Mouse (Mus musculus) CD8-positive naive resting alpha-beta T cell, adult 2 months (primary cell): ENCODE measurements around the gene Desi2.
"Not testable (repeated sequence)": the region's sequence is repeated elsewhere in the genome, so short reads cannot be mapped to it uniquely, and the experiment has no call there.

ENCODE experiments used
- DNase-seq, 2 experiments: peaks; one replicate each; pipeline ENCODE4 v3.0.0; 2022; ENCODE audit warnings: low read depth in 2 of 2, low spot score in 2 of 2

Desi2 gene

GRCm38 (mm10) chr1:178187216-178187791 is at the start of gene Desi2:
TSS of gene Desi2 (plus strand) at chr1:178187417.
- DNase-seq: peak; percentile 94 to 97

- peak; percentile 25 to 35 for DNase-seq
Measured at GRCm38 (mm10) chr1:178146513-178146912, 40.7 kb upstream of the Desi2 start.

GRCm38 (mm10) chr1:178146915-178147314 is 40.3 kb upstream of the Desi2 start:
- not testable (repeated sequence) for DNase-seq

- DNase-seq: no peak
Measured at GRCm38 (mm10) chr1:178182251-178182650, 5.0 kb upstream of the Desi2 start.

- DNase-seq: no peak
Measured at GRCm38 (mm10) chr1:178185591-178185990, 1.6 kb upstream of the Desi2 start.

- DNase-seq: not testable (repeated sequence)
Measured at GRCm38 (mm10) chr1:178187810-178188209, 593 bp downstream of the Desi2 start.

- peak in 1 of 2 experiments; percentile 25 for DNase-seq
Measured at GRCm38 (mm10) chr1:178188386-178188785, 1.2 kb downstream of the Desi2 start.

- DNase-seq: no peak
Measured at GRCm38 (mm10) chr1:178205701-178206325, 18.6 kb downstream of the Desi2 start.

- not testable (repeated sequence) for DNase-seq
Measured at GRCm38 (mm10) chr1:178207856-178208255, 20.6 kb downstream of the Desi2 start.

- DNase-seq: no peak
Measured at GRCm38 (mm10) chr1:178209966-178210365, 22.7 kb downstream of the Desi2 start.

GRCm38 (mm10) chr1:178217157-178217556 is 29.9 kb downstream of the Desi2 start:
- DNase-seq: no peak

- DNase-seq: no peak
Measured at GRCm38 (mm10) chr1:178218305-178218704, 31.1 kb downstream of the Desi2 start.

GRCm38 (mm10) chr1:178219166-178220077 is 32.2 kb downstream of the Desi2 start:
- no peak for DNase-seq

- not testable (repeated sequence) for DNase-seq
Measured at GRCm38 (mm10) chr1:178228888-178229287, 41.7 kb downstream of the Desi2 start.

- no peak for DNase-seq
Measured at GRCm38 (mm10) chr1:178234109-178234508, 46.9 kb downstream of the Desi2 start.

GRCm38 (mm10) chr1:178235919-178236466 is 48.8 kb downstream of the Desi2 start:
- DNase-seq: no peak

- DNase-seq: no peak
Measured at GRCm38 (mm10) chr1:178238676-178239075, 51.5 kb downstream of the Desi2 start.

- DNase-seq: peak; percentile 17 to 38
Measured at GRCm38 (mm10) chr1:178241884-178242508, 54.8 kb downstream of the Desi2 start.

GRCm38 (mm10) chr1:178248107-178248820 is 61.0 kb downstream of the Desi2 start:
- DNase-seq: no peak

- no peak for DNase-seq
Measured at GRCm38 (mm10) chr1:178254598-178254997, 67.4 kb downstream of the Desi2 start.
